Mouse (Mus musculus) liver, embryonic 14.5 days (tissue): ENCODE results near the gene 1700080O16Rik.

Experiments used
- CTCF ChIP-seq: IDR thresholded peaks from 2 replicates; pipeline ENCODE4 v1.5.1; 2016; ENCODE audit warnings: antibody characterized with exemption, low read depth, control low read depth
- EP300 ChIP-seq: IDR thresholded peaks from 2 replicates; pipeline ENCODE4 v1.6.1; 2016; ENCODE audit warnings: antibody characterized with exemption, low read depth

GRCm38 (mm10) chrX:51972672-51973071 lies at the start of gene 1700080O16Rik:
- TF ChIP-seq EP300 (no peak), CTCF (no peak)
